Mouse (Mus musculus): ENCODE data around the gene Cdk7.

Gene Cdk7

GRCm38 (mm10) chr13:100725194-100725593 lies 5.5 kb downstream of the Cdk7 start:
- DNase-seq (ENCODE audit: low spot score in 2 of 2), result no peak

- DNase-seq (ENCODE audit: low spot score in 2 of 2), result no peak
These were observed 6.5 kb downstream of the Cdk7 start for GRCm38 (mm10) chr13:100724051-100724754.

DNA sequence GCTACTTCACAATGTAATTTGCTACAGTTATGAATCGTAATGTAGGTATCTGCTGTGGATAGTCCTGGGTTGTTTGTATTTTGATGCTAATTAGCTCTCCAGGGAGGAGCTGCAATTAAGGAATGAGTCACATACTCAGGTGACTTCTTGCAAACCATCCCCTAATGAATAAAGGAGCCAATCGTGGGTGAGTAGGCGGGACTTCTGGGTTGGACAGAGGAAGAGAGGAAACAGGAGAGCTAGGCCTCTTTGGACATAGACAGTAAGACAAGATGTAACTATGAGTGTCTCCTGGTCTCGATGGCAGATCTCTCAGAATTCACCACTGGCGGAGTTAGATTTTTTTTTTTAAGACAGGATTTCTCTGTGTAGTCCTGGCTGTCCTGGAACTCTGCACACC lies 9.1 kb downstream of the Cdk7 start:
- DNase-seq (ENCODE audit: low spot score in 2 of 2), result no peak

DNA sequence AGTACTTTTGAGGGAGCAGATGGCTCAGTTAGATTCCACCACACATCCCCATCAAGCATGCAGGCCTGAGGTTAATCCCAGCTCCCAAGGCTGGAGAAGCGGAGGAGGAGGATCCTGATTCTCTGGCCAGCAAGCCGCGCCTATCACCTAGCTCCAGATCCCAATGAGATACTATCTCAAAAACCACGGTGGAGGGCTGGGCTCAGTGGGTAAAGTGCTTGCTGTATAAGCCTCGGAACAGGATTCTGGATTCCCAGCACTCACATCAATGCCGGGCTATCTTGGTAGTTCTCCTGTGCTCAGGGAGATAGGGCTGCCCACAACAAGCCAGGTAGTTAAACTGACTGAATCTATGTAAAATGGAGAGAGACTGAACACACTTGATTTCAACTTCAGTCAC lies 15.3 kb downstream of the Cdk7 start:
- DNase-seq (ENCODE audit: low spot score in 2 of 2), result no peak

DNA sequence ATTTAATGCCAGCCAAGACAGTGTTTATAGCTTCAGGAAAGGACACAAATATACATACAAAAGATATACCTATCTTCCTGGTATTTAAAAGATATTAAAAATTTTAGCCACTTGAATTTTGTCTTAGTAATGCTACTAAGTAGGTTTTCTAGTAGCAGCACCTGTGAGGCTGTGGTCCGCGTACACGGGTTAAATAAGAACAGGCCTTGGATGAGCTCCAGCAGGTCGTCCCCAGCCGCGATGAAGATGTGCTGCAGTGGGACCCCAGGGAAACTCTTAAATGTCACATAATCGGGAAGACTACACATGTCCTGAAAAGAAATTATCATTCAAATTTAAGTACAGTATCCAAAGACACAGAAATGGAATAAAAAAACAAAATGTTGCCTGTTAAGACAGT lies 24.5 kb downstream of the Cdk7 start:
- no peak for DNase-seq (ENCODE audit: low spot score in 2 of 2)

DNA sequence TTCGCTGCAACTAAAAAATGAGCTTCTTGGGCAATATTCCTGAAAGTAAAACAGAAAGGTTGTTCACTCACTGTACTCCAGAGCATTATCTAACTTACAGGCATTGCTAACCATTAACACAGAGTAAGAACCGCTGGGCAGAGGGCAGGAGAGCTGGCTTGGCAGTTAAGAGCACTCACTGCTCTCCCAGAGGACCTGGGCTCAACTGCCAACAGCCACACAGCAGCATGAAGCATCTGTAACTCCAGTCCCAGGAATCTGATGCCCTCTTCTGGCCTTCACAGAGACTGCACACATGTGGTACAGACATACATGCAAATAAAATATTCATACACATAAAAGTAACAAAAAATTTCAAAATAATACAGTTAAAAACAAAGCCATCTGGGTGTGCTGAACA lies 27.3 kb downstream of the Cdk7 start:
- no peak for DNase-seq (ENCODE audit: low spot score in 2 of 2)

- no peak for DNase-seq (ENCODE audit: low spot score in 2 of 2)
These were observed 31.9 kb downstream of the Cdk7 start for GRCm38 (mm10) chr13:100698866-100699265.

- DNase-seq (ENCODE audit: low spot score in 2 of 2), result no peak
These were observed 33.2 kb downstream of the Cdk7 start for GRCm38 (mm10) chr13:100697541-100697940.

GRCm38 (mm10) chr13:100687513-100687912 lies 43.2 kb downstream of the Cdk7 start:
- no peak for DNase-seq (ENCODE audit: low spot score in 2 of 2)

- DNase-seq (ENCODE audit: low spot score in 2 of 2), result no peak
These were observed 46.4 kb downstream of the Cdk7 start for GRCm38 (mm10) chr13:100684355-100684754.

GRCm38 (mm10) chr13:100682837-100683236 lies 47.9 kb downstream of the Cdk7 start:
- DNase-seq (ENCODE audit: low spot score in 2 of 2), result no peak

GRCm38 (mm10) chr13:100681615-100682014 lies 49.1 kb downstream of the Cdk7 start:
- DNase-seq (ENCODE audit: low spot score in 2 of 2), result no peak

GRCm38 (mm10) chr13:100675936-100676635 lies 54.7 kb downstream of the Cdk7 start:
- DNase-seq (ENCODE audit: low spot score in 2 of 2), result no peak

- no peak for DNase-seq (ENCODE audit: low spot score in 2 of 2)
These were observed 60.5 kb downstream of the Cdk7 start for GRCm38 (mm10) chr13:100670181-100670741.

DNA sequence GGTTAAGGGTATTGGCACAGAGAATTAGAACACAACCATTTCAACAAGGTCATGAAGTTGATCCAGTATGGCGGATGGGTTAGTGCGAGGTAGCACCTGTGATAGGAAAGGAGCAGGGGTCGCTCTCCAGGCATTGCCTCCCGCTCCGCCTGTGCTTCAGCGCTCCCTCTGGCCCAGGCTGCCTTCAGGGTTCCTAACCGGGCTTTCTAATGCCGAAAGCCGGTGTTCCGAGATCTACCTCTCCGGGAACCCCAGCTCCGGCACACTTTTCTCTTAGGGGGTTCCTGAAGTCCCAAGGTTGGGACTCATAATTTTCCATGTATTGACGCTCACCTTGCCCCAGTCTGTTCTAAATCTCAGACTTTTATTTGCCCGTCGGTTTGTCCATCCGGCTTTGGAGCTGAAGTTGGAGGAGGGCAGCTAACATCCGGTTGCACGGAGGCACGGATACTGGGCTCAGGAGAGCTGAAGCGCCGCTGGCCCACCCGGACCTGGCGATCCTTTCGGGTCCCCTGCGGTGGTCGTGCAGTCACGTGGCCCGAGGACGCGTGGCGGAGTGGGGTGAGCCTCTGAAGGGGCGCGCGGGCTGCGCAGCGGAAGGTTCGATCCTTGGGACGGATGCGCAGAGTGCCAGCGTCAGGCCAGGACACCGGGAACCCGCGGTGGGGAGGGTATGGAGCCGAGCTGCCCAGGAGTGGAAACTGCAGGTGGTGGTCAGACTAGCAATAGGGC lies 61.3 kb downstream of the Cdk7 start, which contains the start of gene Ccdc125:
Gene Ccdc125, plus strand, starts transcription at position 427 of the 732 bp plus-strand sequence.
- no peak for DNase-seq (ENCODE audit: low spot score in 2 of 2)

DNA sequence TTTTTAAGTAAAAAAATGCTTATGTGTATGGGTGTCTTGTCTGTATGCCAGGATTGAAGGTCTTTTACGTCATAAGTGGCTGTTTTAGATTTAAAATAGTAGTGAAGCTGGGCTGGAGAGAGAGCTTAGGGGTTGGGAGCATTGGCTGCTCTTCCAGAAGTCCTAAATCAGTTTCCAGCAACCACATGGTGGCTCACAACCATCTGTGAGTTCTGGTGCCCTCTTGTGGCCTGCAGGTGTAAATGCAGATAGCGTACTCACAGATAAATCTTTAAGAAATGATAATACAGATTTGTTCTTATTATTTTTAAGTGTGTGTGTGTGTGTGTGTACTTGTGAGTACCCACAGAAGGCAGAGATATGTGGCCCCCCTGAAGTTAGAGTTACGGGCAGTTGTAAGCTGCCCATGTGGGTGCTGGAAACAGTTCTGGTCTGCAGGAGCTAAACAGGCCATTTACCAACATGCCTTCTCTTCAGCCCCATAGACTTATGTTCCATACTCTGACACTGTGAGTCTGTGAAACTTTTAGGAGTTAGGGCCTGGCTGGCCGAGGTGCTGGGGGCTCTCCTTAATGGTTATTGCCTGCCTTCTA lies 70.8 kb downstream of the Cdk7 start:
- DNase-seq (ENCODE audit: low spot score in 2 of 2), result peak in 1 of 2 experiments; percentile 35

GRCm38 (mm10) chr13:100658091-100658490 lies 72.6 kb downstream of the Cdk7 start:
- DNase-seq (ENCODE audit: low spot score in 2 of 2), result no peak

Measured in frontal cortex, postnatal 10 days (tissue).